Mouse (Mus musculus): ENCODE measurements around the gene Aig1.

GRCm38 (mm10) chr10:13782235-13782757, 86.5 kb downstream of the Aig1 start:
- TF ChIP-seq POLR2A (IDR thresholded peaks at IDR 0.05; ENCODE audit: insufficient read depth, low read length): no peak
- no peak for TF ChIP-seq EP300 (IDR thresholded peaks at IDR 0.05; ENCODE audit: insufficient read depth, low read depth, low read length)
